Mouse (Mus musculus) lung, embryonic 14.5 days (tissue): ENCODE results near the gene Plscr1. TPM values are rescaled to one million over a fixed set of nuclear protein-coding genes. Genes with fewer than 3 reads are reported as not detected.
A peak's percentile ranks its signal among the peaks of the same experiment; 100 is the strongest.

Experiments
- ATAC-seq: fragments of 200-750 bp; cut with Nextera tagmentation; 2 replicates; pipeline ENCODE4 v1.8.0; 2017; ENCODE audit warnings: mild to moderate bottlenecking, moderate TSS enrichment, moderate library complexity; ENCODE audit not compliant: insufficient read depth
- DNase-seq: peaks from one replicate; pipeline ENCODE4 v3.0.0-alpha.2; 2015
- H3K27ac ChIP-seq: fragments of 300-500 bp; sonication (generic); 2 replicates; pipeline ENCODE4 v1.5.1; 2014; ENCODE audit warnings: low read depth, mild to moderate bottlenecking, moderate library complexity
- H3K27me3 ChIP-seq: fragments of 300-500 bp; sonication (generic); 2 replicates; pipeline ENCODE4 v1.6.1; 2014; ENCODE audit warnings: low read length, control low read depth; ENCODE audit not compliant: insufficient read depth
- H3K36me3 ChIP-seq: fragments of 300-500 bp; sonication (generic); 2 replicates; pipeline ENCODE4 v1.6.1; 2014; ENCODE audit warnings: control low read depth; ENCODE audit not compliant: insufficient read depth
- H3K4me1 ChIP-seq: fragments of 300-500 bp; sonication (generic); 2 replicates; pipeline ENCODE4 v1.6.1; 2014; ENCODE audit warnings: antibody characterized with exemption, control low read depth; ENCODE audit not compliant: insufficient read depth
- H3K4me2 ChIP-seq: fragments of 300-500 bp; sonication (generic); 2 replicates; pipeline ENCODE4 v1.6.1; 2014; ENCODE audit warnings: mild to moderate bottlenecking
- H3K4me3 ChIP-seq: fragments of 300-500 bp; sonication (generic); 2 replicates; pipeline ENCODE4 v1.5.1; 2014; ENCODE audit warnings: low read depth, low read length
- H3K9ac ChIP-seq: fragments of 300-500 bp; sonication (generic); 2 replicates; pipeline ENCODE4 v1.6.1; 2014
- H3K9me3 ChIP-seq: fragments of 300-500 bp; sonication (generic); 2 replicates; pipeline ENCODE4 v1.6.1; 2016; ENCODE audit warnings: low read depth, low read length, control low read depth
- CTCF ChIP-seq: IDR thresholded peaks from 2 replicates; pipeline ENCODE4 v1.5.1; 2016; ENCODE audit warnings: antibody characterized with exemption, low read depth
- WGBS: fragments of 180-500 bp; shearing (Covaris S2); extraction: QIAGEN DNeasy Blood & Tissue Kit; methylation state at CpG from one replicate; pipeline ENCODE4 v1.1.7; 2014; 5-methylcytosine and 5-hydroxymethylcytosine counted together
- polyA plus RNA-seq: library from polyadenylated mRNA; unstranded; fragments of >200 nt; fragmentation: Nextera tagmentation; extraction: Ambion mirVana; gene quantifications from 2 replicates; pipeline ENCODE4 v1.2.1, GENCODE M21; 2014

Gene Plscr1
- polyA plus RNA-seq, 1 experiment from 2014 or later: 29.5 TPM

DNA sequence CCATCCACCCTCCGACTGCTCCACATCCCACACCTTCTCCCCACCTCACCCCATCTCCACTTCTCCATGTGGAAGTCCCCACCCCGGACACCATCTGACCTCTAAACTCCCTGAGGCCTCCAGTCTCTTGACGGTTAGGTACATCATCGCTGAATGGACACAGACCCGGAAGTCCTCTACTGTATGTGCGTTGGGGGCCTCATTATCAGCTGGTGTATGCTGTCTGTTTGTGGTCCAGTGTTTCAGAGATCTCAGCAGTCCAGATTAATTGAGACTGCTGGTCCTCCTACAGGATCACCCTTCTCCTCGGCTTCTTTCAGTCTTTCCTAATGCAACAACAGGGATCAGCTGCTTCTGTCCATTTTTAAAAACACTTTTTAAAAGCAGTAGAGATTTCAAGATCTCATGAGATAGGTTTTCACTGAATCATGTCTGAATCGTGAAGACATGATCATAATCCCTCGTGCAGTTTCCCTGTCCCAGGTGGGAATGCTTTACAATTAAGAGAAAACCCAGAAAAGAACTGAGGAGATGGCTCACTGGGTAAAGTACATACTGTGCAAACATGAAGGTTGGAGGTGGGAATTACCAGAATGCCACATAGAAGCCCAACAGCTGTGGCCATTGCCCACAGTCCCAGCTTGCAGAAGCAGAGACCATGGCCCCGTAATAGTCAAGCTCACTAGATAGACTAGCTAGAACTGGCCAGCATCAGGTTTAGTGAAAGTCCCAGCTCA is 4.2 kb downstream of the Plscr1 start:
- TF ChIP-seq CTCF: no peak
- Histone ChIP-seq H3K4me1 (no peaks in the 10 kb centered on the region), H3K4me2 (no peak overlapping the region), H3K27me3 (no peaks in the 10 kb centered on the region), H3K27ac (no peak overlapping the region), H3K9me3 (no peaks in the 10 kb centered on the region), H3K36me3 (no peaks in the 10 kb centered on the region), H3K9ac (no peak overlapping the region), H3K4me3 (no peak overlapping the region)
- DNase-seq: no peak
- WGBS: 89% methylated on average over 10 of the region's 10 CpGs
- ATAC-seq: no peak

DNA sequence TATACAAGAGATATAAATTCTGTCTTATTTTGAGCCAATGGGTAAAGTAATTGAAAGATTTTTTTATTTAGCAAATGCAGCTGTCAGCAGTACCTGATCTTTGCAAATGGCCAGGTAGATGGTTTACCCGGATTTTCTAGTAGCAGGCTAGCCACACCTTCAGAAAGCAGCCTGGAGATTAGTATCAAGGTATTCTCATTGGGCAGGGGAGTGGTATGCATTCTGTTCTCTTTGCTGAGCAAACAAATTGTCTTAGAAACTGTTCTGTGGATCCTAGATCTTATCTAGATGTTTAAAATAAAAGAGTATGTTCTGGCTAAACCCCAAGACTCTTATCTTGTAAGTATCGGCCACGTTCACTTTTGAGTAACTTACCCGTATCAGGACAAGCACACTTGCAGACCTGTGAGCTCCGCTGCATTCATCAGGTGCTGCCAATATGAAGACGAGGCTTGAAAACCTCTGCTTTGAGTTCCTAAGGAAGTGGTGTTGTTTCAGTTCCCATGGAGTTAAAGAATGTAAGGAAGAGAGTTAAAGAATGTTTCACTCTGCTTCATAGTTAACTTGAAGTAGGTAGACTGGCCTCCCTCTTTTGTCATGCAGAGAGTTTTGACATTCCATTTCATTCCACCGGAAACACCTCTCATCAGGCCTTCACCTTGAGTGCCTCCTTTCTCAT is 11.1 kb downstream of the Plscr1 start:
- WGBS: 51% methylated on average over 7 of the region's 7 CpGs
- H3K4me1 ChIP-seq: no peaks in the 10 kb centered on the region
- H3K4me3 ChIP-seq: no peak overlapping the region
- H3K9ac ChIP-seq: no peak overlapping the region
- H3K27ac ChIP-seq: peak overlapping the region; percentile 2; the same call in 1 of the 2 replicates
- DNase-seq: peak; percentile 46
- no peak for TF ChIP-seq CTCF
- H3K4me2 ChIP-seq: no peak overlapping the region
- H3K27me3 ChIP-seq: no peaks in the 10 kb centered on the region
- H3K9me3 ChIP-seq: no peaks in the 10 kb centered on the region
- H3K36me3 ChIP-seq: 0 out of 2 replicates have a peak, but pooled peaks cover 8% of the 10 kb centered on the region
- peak; percentile 84 for ATAC-seq

DNA sequence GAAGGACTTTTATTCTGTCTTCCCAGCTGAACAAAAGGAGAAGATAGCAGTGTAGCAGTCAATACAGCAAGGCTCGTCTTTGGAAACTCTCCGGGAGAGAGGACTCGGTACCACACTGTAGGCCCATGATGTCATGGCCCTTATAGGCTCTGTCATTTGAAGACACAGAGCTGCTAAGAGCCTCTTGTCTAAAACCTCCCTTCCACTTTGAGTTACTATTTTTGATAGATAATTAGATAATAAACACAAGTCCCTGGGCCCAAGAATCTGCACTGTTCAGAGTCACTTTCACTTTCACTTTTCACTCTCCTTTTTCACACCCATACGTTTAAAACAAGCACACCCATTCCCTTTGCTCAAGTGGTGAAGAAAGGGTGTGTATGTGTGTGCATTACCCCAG is 16.2 kb downstream of the Plscr1 start:
- peaks cover 28% of the 10 kb centered on the region; the same call in 1 of the 2 replicates for H3K36me3 ChIP-seq
- 80% methylated on average over 4 of the region's 4 CpGs for WGBS
- H3K27me3 ChIP-seq: no peaks in the 10 kb centered on the region
- DNase-seq (no peak), ATAC-seq (no peak)
- H3K27ac ChIP-seq: no peak overlapping the region
- H3K9me3 ChIP-seq: no peaks in the 10 kb centered on the region
- H3K9ac ChIP-seq: no peak overlapping the region
- TF ChIP-seq CTCF: no peak
- H3K4me3 ChIP-seq: no peak overlapping the region
- no peaks in the 10 kb centered on the region for H3K4me1 ChIP-seq
- H3K4me2 ChIP-seq: no peak overlapping the region

- no peak for TF ChIP-seq CTCF
- no peaks in the 10 kb centered on the region for H3K4me1 ChIP-seq
- H3K4me3 ChIP-seq: no peak overlapping the region
- no peaks in the 10 kb centered on the region for H3K9me3 ChIP-seq
- ATAC-seq: no peak
- H3K27me3 ChIP-seq: no peaks in the 10 kb centered on the region
- H3K27ac ChIP-seq: no peak overlapping the region
- no peak for DNase-seq
- H3K4me2 ChIP-seq: no peak overlapping the region
- peaks cover 30% of the 10 kb centered on the region; the same call in 1 of the 2 replicates for H3K36me3 ChIP-seq
- 52% methylated on average over 8 of the region's 8 CpGs for WGBS
- H3K9ac ChIP-seq: no peak overlapping the region
Measured at GRCm38 (mm10) chr9:92266558-92267171, 17.1 kb downstream of the Plscr1 start.

DNA sequence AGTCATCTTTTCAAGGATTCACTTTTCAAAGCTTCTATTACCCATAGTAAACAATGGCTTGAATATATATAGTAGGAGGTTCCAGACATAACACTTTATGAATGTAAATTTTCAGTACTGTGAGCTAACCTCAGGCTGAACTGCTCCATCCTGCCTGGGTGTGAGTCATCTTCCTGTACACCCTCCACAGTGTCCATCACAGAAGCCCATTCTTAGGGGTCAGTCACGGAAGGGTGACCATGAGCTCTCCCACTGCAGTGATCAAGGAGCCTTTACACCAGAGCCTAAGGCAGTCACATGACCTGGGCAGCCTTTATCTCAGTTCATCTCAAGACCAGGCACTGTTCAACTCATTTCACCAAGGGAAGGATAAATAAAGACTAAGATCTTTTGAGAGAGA is 18.2 kb downstream of the Plscr1 start:
- no peak for TF ChIP-seq CTCF
- peaks cover 30% of the 10 kb centered on the region; the same call in 1 of the 2 replicates for H3K36me3 ChIP-seq
- H3K9me3 ChIP-seq: no peaks in the 10 kb centered on the region
- WGBS: 91% methylated on average over 1 of the region's 1 CpGs
- no peak overlapping the region for H3K4me3 ChIP-seq
- H3K27ac ChIP-seq: no peak overlapping the region
- DNase-seq (no peak), ATAC-seq (no peak)
- H3K4me2 ChIP-seq: no peak overlapping the region
- no peaks in the 10 kb centered on the region for H3K4me1 ChIP-seq
- H3K9ac ChIP-seq: no peak overlapping the region
- H3K27me3 ChIP-seq: no peaks in the 10 kb centered on the region

GRCm38 (mm10) chr9:92269829-92270404 is 20.4 kb downstream of the Plscr1 start:
- no peaks in the 10 kb centered on the region for H3K9me3 ChIP-seq
- no peak overlapping the region for H3K4me3 ChIP-seq
- no peak for ATAC-seq
- 81% methylated on average over 5 of the region's 5 CpGs for WGBS
- no peak overlapping the region for H3K9ac ChIP-seq
- no peak overlapping the region for H3K27ac ChIP-seq
- peaks cover 28% of the 10 kb centered on the region; the same call in 1 of the 2 replicates for H3K36me3 ChIP-seq
- no peak overlapping the region for H3K4me2 ChIP-seq
- peaks cover 5% of the 10 kb centered on the region; the same call in 1 of the 2 replicates for H3K4me1 ChIP-seq
- DNase-seq: no peak
- no peak for TF ChIP-seq CTCF
- H3K27me3 ChIP-seq: no peaks in the 10 kb centered on the region
